Mouse (Mus musculus) heart, embryonic 10.5 days (tissue): ENCODE measurements around the gene Txndc16. TPM values are rescaled to one million over a fixed set of nuclear protein-coding genes. Genes with fewer than 3 reads are reported as not detected.

Experiments
- DNase-seq: peaks from one replicate; pipeline ENCODE4 v3.0.0-alpha.2; 2017; ENCODE audit warnings: low spot score
- H3K27ac ChIP-seq: fragments of 300-500 bp; sonication (generic); 2 replicates; pipeline ENCODE4 v1.5.1; 2016; ENCODE audit warnings: mild to moderate bottlenecking
- H3K27me3 ChIP-seq: fragments of 300-500 bp; sonication (generic); 2 replicates; pipeline ENCODE4 v1.6.1; 2016; ENCODE audit warnings: mild to moderate bottlenecking; ENCODE audit not compliant: poor library complexity, insufficient read depth, severe bottlenecking
- H3K36me3 ChIP-seq: fragments of 300-500 bp; sonication (generic); 2 replicates; pipeline ENCODE4 v1.6.1; 2016; ENCODE audit warnings: mild to moderate bottlenecking, moderate library complexity
- H3K4me1 ChIP-seq: fragments of 300-500 bp; sonication (generic); 2 replicates; pipeline ENCODE4 v1.6.1; 2016; ENCODE audit warnings: mild to moderate bottlenecking
- H3K4me3 ChIP-seq: fragments of 300-500 bp; sonication (generic); 2 replicates; pipeline ENCODE4 v1.5.1; 2016; ENCODE audit warnings: mild to moderate bottlenecking, moderate library complexity
- H3K9me3 ChIP-seq: fragments of 300-500 bp; sonication (generic); 2 replicates; pipeline ENCODE4 v1.6.1; 2016; ENCODE audit warnings: mild to moderate bottlenecking, moderate library complexity
- WGBS: fragments of 180-500 bp; shearing (Covaris S2); methylation state at CpG from one replicate; pipeline ENCODE4 v1.1.7; 2016; 5-methylcytosine and 5-hydroxymethylcytosine counted together
- polyA plus RNA-seq: library from polyadenylated mRNA; unstranded; fragments of >200 nt; fragmentation: Nextera tagmentation; extraction: Ambion mirVana; gene quantifications from 2 replicates; pipeline ENCODE4 v1.2.1, GENCODE M21; 2016

Txndc16 gene
- polyA plus RNA-seq = 9.9 and 10.9 TPM in 2 replicates

GRCm38 (mm10) chr14:45220090-45220956 lies at the start of gene Txndc16:
Gene Txndc16, minus strand, starts transcription at chr14:45220328.
- Histone ChIP-seq H3K27ac (peak within 1 kb of the TSS; percentile 92), H3K4me1 (0 out of 2 replicates have a peak, but pooled peaks cover 3% of the 10 kb centered on the region), H3K27me3 (no peaks in the 10 kb centered on the region), H3K36me3 (no peaks in the 10 kb centered on the region), H3K4me3 (peak within 1 kb of the TSS; percentile 79), H3K9me3 (no peaks in the 10 kb centered on the region)
- DNase-seq = peak; percentile 87
- under 1% methylated on average over 59 of the region's 59 CpGs for WGBS

GRCm38 (mm10) chr14:45263831-45264592 lies 43.9 kb upstream of the Txndc16 start:
- no peak overlapping the region for H3K27ac ChIP-seq
- WGBS = 85% methylated on average over 3 of the region's 3 CpGs
- no peaks in the 10 kb centered on the region for H3K36me3 ChIP-seq

GRCm38 (mm10) chr14:45251548-45252076 lies 31.5 kb upstream of the Txndc16 start:
- H3K4me3 ChIP-seq = no peak overlapping the region
- H3K4me1 ChIP-seq = no peaks in the 10 kb centered on the region
- no peaks in the 10 kb centered on the region for H3K36me3 ChIP-seq
- no peak for DNase-seq
- H3K9me3 ChIP-seq = no peaks in the 10 kb centered on the region
- WGBS = 85% methylated on average over 4 of the region's 4 CpGs
- H3K27me3 ChIP-seq = no peaks in the 10 kb centered on the region
- no peak overlapping the region for H3K27ac ChIP-seq

More at GRCm38 (mm10) chr14:45263831-45264592, 43.9 kb upstream of the Txndc16 start:
- no peaks in the 10 kb centered on the region for H3K4me1 ChIP-seq
- no peaks in the 10 kb centered on the region for H3K27me3 ChIP-seq
- no peaks in the 10 kb centered on the region for H3K9me3 ChIP-seq
- H3K4me3 ChIP-seq = no peak overlapping the region
- DNase-seq = no peak

- no peak for DNase-seq
- no peaks in the 10 kb centered on the region for H3K9me3 ChIP-seq
- no peaks in the 10 kb centered on the region for H3K27me3 ChIP-seq
- no peak overlapping the region for H3K4me3 ChIP-seq
- 49% methylated on average over 1 of the region's 1 CpGs for WGBS
- H3K27ac ChIP-seq = no peak overlapping the region
- H3K4me1 ChIP-seq = no peaks in the 10 kb centered on the region
- no peaks in the 10 kb centered on the region for H3K36me3 ChIP-seq
These were observed 21.5 kb upstream of the Txndc16 start for GRCm38 (mm10) chr14:45241613-45242012.

GRCm38 (mm10) chr14:45239042-45239441 lies 18.9 kb upstream of the Txndc16 start:
- no peaks in the 10 kb centered on the region for H3K4me1 ChIP-seq
- DNase-seq = no peak
- H3K36me3 ChIP-seq = no peaks in the 10 kb centered on the region
- H3K9me3 ChIP-seq = no peaks in the 10 kb centered on the region
- WGBS = 78% methylated on average over 2 of the region's 2 CpGs
- H3K4me3 ChIP-seq = no peak overlapping the region
- H3K27me3 ChIP-seq = no peaks in the 10 kb centered on the region
- H3K27ac ChIP-seq = no peak overlapping the region

GRCm38 (mm10) chr14:45220957-45221630 lies 966 bp upstream of the Txndc16 start:
- no peaks in the 10 kb centered on the region for H3K9me3 ChIP-seq
- 11% methylated on average over 11 of the region's 11 CpGs for WGBS

GRCm38 (mm10) chr14:45219281-45220089 lies 643 bp downstream of the Txndc16 start, which contains the start of gene Gpr137c:
Gene Gpr137c, plus strand, starts transcription at chr14:45219717.
- Histone ChIP-seq H3K27me3 (no peaks in the 10 kb centered on the region), H3K36me3 (no peaks in the 10 kb centered on the region), H3K27ac (peak within 1 kb of the TSS; percentile 92), H3K4me1 (0 out of 2 replicates have a peak, but pooled peaks cover 3% of the 10 kb centered on the region), H3K4me3 (peak within 1 kb of the TSS; percentile 79), H3K9me3 (no peaks in the 10 kb centered on the region)
- under 1% methylated on average over 85 of the region's 86 CpGs for WGBS
- DNase-seq = peak; percentile 100

More at GRCm38 (mm10) chr14:45220957-45221630, 966 bp upstream of the Txndc16 start:
- Histone ChIP-seq H3K27ac (peak overlapping the region; percentile 92), H3K36me3 (no peaks in the 10 kb centered on the region), H3K4me3 (peak overlapping the region; percentile 79), H3K4me1 (0 out of 2 replicates have a peak, but pooled peaks cover 3% of the 10 kb centered on the region), H3K27me3 (no peaks in the 10 kb centered on the region)
- DNase-seq = no peak

- 91% methylated on average over 4 of the region's 4 CpGs for WGBS
These were observed 2.4 kb downstream of the Txndc16 start for GRCm38 (mm10) chr14:45217693-45218092.

GRCm38 (mm10) chr14:45216711-45217340 lies 3.3 kb downstream of the Txndc16 start:
- WGBS = 87% methylated on average over 9 of the region's 9 CpGs
- Histone ChIP-seq H3K27me3 (no peaks in the 10 kb centered on the region), H3K27ac (no peak overlapping the region), H3K4me3 (no peak overlapping the region), H3K36me3 (no peaks in the 10 kb centered on the region), H3K9me3 (no peaks in the 10 kb centered on the region), H3K4me1 (0 out of 2 replicates have a peak, but pooled peaks cover 3% of the 10 kb centered on the region)
- no peak for DNase-seq

More at GRCm38 (mm10) chr14:45217693-45218092, 2.4 kb downstream of the Txndc16 start:
- Histone ChIP-seq H3K9me3 (no peaks in the 10 kb centered on the region), H3K4me1 (0 out of 2 replicates have a peak, but pooled peaks cover 3% of the 10 kb centered on the region), H3K27ac (no peak overlapping the region), H3K36me3 (no peaks in the 10 kb centered on the region), H3K4me3 (no peak overlapping the region), H3K27me3 (no peaks in the 10 kb centered on the region)
- no peak for DNase-seq

- Histone ChIP-seq H3K4me3 (no peak overlapping the region), H3K27ac (no peak overlapping the region), H3K27me3 (no peaks in the 10 kb centered on the region), H3K36me3 (no peaks in the 10 kb centered on the region), H3K9me3 (no peaks in the 10 kb centered on the region), H3K4me1 (no peaks in the 10 kb centered on the region)
- WGBS = 83% methylated on average over 1 of the region's 1 CpGs
- DNase-seq = no peak
These were observed 8.7 kb downstream of the Txndc16 start for GRCm38 (mm10) chr14:45211431-45211830.

- H3K36me3 ChIP-seq = no peaks in the 10 kb centered on the region
- no peak overlapping the region for H3K27ac ChIP-seq
- H3K27me3 ChIP-seq = no peaks in the 10 kb centered on the region
- no peak overlapping the region for H3K4me3 ChIP-seq
- DNase-seq = no peak
- H3K4me1 ChIP-seq = no peaks in the 10 kb centered on the region
- 75% methylated on average over 4 of the region's 4 CpGs for WGBS
- H3K9me3 ChIP-seq = no peaks in the 10 kb centered on the region
These were observed 9.4 kb downstream of the Txndc16 start for GRCm38 (mm10) chr14:45210683-45211082.
